Mouse (Mus musculus): Measurements from ENCODE around the gene Rnf34.

Gene Rnf34

GRCm38 (mm10) chr5:122849521-122850318 is at the start of gene Rnf34:
Gene Rnf34 (plus strand): TSS chr5:122850048.
- peak; percentile 97 for DNase-seq

GRCm38 (mm10) chr5:122800345-122801010 is 49.4 kb upstream of the Rnf34 start:
- DNase-seq: no peak

- no peak for DNase-seq
Measured at GRCm38 (mm10) chr5:122801684-122802083, 48.2 kb upstream of the Rnf34 start.

- DNase-seq: no peak
Measured at GRCm38 (mm10) chr5:122802706-122803105, 47.1 kb upstream of the Rnf34 start.

GRCm38 (mm10) chr5:122805503-122805902 is 44.3 kb upstream of the Rnf34 start:
- DNase-seq: no peak

GRCm38 (mm10) chr5:122811364-122812079 is 38.3 kb upstream of the Rnf34 start:
- DNase-seq: peak; percentile 77

- no peak for DNase-seq
Measured at GRCm38 (mm10) chr5:122812699-122813098, 37.1 kb upstream of the Rnf34 start.

- peak; percentile 94 for DNase-seq
Measured at GRCm38 (mm10) chr5:122820777-122821523, 28.9 kb upstream of the Rnf34 start, which contains the start of gene Anapc5. Gene Anapc5 (minus strand): TSS chr5:122821339.

- no peak for DNase-seq
Measured at GRCm38 (mm10) chr5:122821524-122821885, 28.3 kb upstream of the Rnf34 start.

- DNase-seq: no peak
Measured at GRCm38 (mm10) chr5:122822441-122822840, 27.4 kb upstream of the Rnf34 start.

GRCm38 (mm10) chr5:122823976-122824375 is 25.9 kb upstream of the Rnf34 start:
- DNase-seq: peak; percentile 37

GRCm38 (mm10) chr5:122824450-122824849 is 25.4 kb upstream of the Rnf34 start:
- DNase-seq: peak; percentile 63

- DNase-seq: no peak
Measured at GRCm38 (mm10) chr5:122825099-122825498, 24.7 kb upstream of the Rnf34 start.

- DNase-seq: peak; percentile 42
Measured at GRCm38 (mm10) chr5:122832536-122832935, 17.3 kb upstream of the Rnf34 start.

GRCm38 (mm10) chr5:122832996-122833395 is 16.9 kb upstream of the Rnf34 start:
- peak; percentile 46 for DNase-seq

GRCm38 (mm10) chr5:122841126-122841525 is 8.7 kb upstream of the Rnf34 start:
- no peak for DNase-seq

- DNase-seq: no peak
Measured at GRCm38 (mm10) chr5:122843799-122844198, 6.0 kb upstream of the Rnf34 start.

- DNase-seq: no peak
Measured at GRCm38 (mm10) chr5:122850319-122851002, 613 bp downstream of the Rnf34 start.

GRCm38 (mm10) chr5:122852611-122853010 is 2.8 kb downstream of the Rnf34 start:
- no peak for DNase-seq

- no peak for DNase-seq
Measured at GRCm38 (mm10) chr5:122855858-122856257, 6.0 kb downstream of the Rnf34 start.

- DNase-seq: no peak
Measured at GRCm38 (mm10) chr5:122863053-122863452, 13.2 kb downstream of the Rnf34 start.

GRCm38 (mm10) chr5:122872626-122873025 is 22.8 kb downstream of the Rnf34 start:
- no peak for DNase-seq
